Mouse (Mus musculus): ENCODE measurements at regions not wholly inside any gene's neighbourhood (a gene's known extent, or its start where the extent isn't known, plus 50 kb on each side); places are given as distances from the start of the nearest gene placed in this dataset.

GRCm38 (mm10) chr2:161212322-161212882 is 103.5 kb upstream of the Chd6 start:
- DNase-seq (ENCODE audit: extremely low spot score in 1 of 2, low spot score in 2 of 2): no peak
- intact Hi-C loops (cut with DNase I): no loop called here

- DNase-seq (ENCODE audit: extremely low spot score in 1 of 2, low spot score in 2 of 2): no peak
- intact Hi-C loops (cut with DNase I): no loop called here
These were observed 88.0 kb upstream of the Chd6 start for GRCm38 (mm10) chr2:161196713-161197372.

- intact Hi-C loops (cut with DNase I): no loop called here
- no peak for DNase-seq (ENCODE audit: extremely low spot score in 1 of 2, low spot score in 2 of 2)
These were observed 78.6 kb upstream of the Chd6 start for GRCm38 (mm10) chr2:161187516-161187915.

- intact Hi-C loops (cut with DNase I): no loop called here
- no peak for DNase-seq (ENCODE audit: extremely low spot score in 1 of 2, low spot score in 2 of 2)
These were observed 76.2 kb upstream of the Chd6 start for GRCm38 (mm10) chr2:161185122-161185521.

- DNase-seq (ENCODE audit: extremely low spot score in 1 of 2, low spot score in 2 of 2): peak; percentile 82 to 84
- intact Hi-C loops (cut with DNase I): loop anchor here (5.0 kb wide), 1 partner anchor 65 kb away; no protein-coding TSS in a partner anchor
These were observed 68.6 kb upstream of the Chd6 start for GRCm38 (mm10) chr2:161177355-161178021.

- DNase-seq (ENCODE audit: extremely low spot score in 1 of 2, low spot score in 2 of 2): no peak
- intact Hi-C loops (cut with DNase I): no loop called here
These were observed 57.8 kb upstream of the Chd6 start for GRCm38 (mm10) chr2:161166681-161167080.

GRCm38 (mm10) chr2:161165495-161165894 is 56.6 kb upstream of the Chd6 start:
- intact Hi-C loops (cut with DNase I): no loop called here
- DNase-seq (ENCODE audit: extremely low spot score in 1 of 2, low spot score in 2 of 2): no peak

GRCm38 (mm10) chr2:161164320-161164719 is 55.4 kb upstream of the Chd6 start:
- intact Hi-C loops (cut with DNase I): no loop called here
- DNase-seq (ENCODE audit: extremely low spot score in 1 of 2, low spot score in 2 of 2): no peak

Data from left cerebral cortex, postnatal 10 days (tissue).